Mouse (Mus musculus) layer of hippocampus, adult 18-20 months (tissue): Measurements from ENCODE around the gene Kctd21. TPM values are rescaled to one million over a fixed set of nuclear protein-coding genes. Genes with fewer than 3 reads are reported as not detected.

Source experiments
- DNase-seq, 2 experiments: peaks; one replicate each; pipeline ENCODE4 v3.0.0; 2022; ENCODE audit warnings: low spot score in 2 of 2
- total RNA-seq, 2 experiments: library from RNA; stranded (reverse); gene quantifications; 2 replicates each; pipeline ENCODE4 v1.2.3; 2021

Gene Kctd21
- total RNA-seq, 2 experiments from 2014 or later = 15.0 to 16.0 TPM

GRCm38 (mm10) chr7:97383496-97384132 is 51.5 kb downstream of the Kctd21 start:
- no peak for DNase-seq

GRCm38 (mm10) chr7:97386106-97386805 is 54.1 kb downstream of the Kctd21 start:
- peak; percentile 42 to 65 for DNase-seq

- DNase-seq = peak; percentile 88 to 94
Measured at GRCm38 (mm10) chr7:97386806-97387370, 54.8 kb downstream of the Kctd21 start.

GRCm38 (mm10) chr7:97387561-97388147 is 55.5 kb downstream of the Kctd21 start:
- DNase-seq = no peak

DNA sequence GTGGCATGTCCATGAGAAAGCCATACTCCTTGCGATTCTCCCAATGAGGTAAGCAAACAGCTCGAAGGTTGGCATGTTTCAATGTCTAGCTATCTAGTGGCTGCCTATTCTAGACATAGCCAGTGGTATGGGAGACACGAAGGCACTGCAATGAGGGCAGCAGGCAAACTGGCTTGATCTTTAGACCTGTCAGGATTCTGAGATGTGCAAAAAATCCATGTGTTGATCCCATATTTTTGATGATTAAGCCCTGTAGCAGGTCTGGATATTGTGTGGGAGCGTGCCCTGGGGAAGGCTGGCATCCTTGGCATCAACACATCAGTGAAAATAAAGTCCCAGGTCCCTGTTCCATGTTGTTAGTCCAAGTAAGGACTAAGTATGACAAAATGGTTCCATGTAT is 56.4 kb downstream of the Kctd21 start:
- DNase-seq = no peak

DNA sequence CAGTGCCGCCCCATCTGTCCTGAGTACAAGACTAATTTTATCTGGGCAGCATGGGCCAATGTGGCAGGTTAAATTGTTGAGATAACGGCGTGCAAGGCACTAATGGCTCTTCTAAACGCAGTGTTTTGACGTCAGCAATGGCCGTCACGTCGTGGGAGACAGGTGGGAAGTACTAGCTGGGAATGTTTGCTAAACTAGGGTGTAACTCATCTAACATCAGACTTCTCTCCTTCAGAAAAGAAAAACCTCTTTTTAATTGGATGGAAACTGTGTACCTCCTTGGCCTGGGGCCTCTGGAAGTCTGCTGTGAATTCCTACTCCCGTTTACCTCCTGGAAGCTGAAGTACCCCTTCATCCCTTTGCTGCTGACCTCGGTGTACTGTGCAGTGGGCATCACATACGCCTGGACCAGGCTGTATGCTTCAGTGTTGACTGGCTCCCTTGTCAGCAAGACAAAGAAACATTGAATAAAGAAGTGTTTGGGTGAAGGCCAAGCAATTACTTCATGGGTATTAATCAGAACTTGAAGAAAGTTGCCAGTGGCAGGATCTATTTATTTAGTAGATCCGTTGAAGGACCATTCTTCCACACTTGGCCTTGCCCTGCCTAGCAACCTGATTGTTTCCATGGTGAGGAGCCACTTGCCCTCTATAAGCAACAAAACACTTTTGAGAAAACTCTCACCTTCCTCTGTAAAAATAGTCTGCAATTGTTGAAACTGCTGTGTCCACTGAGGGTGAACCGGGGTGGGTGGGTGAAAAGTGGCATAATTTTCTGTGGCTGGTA is 59.4 kb downstream of the Kctd21 start:
- peak in 1 of 2 experiments; percentile 44 for DNase-seq

GRCm38 (mm10) chr7:97392079-97392445 is 59.9 kb downstream of the Kctd21 start:
- no peak for DNase-seq

- DNase-seq = no peak
Measured at GRCm38 (mm10) chr7:97394375-97394774, 62.2 kb downstream of the Kctd21 start.

DNA sequence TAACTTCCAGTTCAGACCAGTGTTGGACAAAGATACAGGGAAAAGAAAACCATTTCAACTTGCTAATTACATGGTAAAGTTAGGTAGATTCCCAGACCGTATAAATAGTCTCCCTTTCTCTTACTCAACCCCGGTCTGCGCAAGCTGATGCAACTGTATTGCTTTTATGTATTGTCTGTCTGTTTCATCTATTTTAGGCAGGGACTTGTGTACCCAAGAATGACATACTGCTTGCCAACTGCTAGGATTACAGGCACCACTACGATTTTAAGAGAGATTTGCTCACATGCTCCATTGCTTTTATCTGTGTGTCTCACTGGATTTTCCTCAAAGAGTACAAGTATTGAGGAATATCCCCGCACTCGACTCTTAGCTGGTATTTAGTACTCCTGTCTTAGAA is 66.8 kb downstream of the Kctd21 start:
- DNase-seq = peak in 1 of 2 experiments; percentile 46

Other genes with a start within 250 kb of the Kctd21 start
- 10 to 100 TPM; 14.7 to 16.2 TPM for gene Usp35, start 307 bp upstream of the Kctd21 start, total RNA-seq
- gene Alg8, start 39.3 kb downstream of the Kctd21 start, total RNA-seq = 10 to 100 TPM; 10.6 to 10.8 TPM
- 100 to 1,000 TPM; 221 to 224 TPM for gene Ndufc2, start 67.7 kb downstream of the Kctd21 start, total RNA-seq
- 10 to 100 TPM; 41.0 to 47.8 TPM for gene Thrsp, start 85.4 kb downstream of the Kctd21 start, total RNA-seq
- gene Kctd14, start 119.0 kb downstream of the Kctd21 start, total RNA-seq = 1 to 10 TPM; 5.0 to 5.3 TPM
- 10 to 100 TPM; 31.0 to 34.6 TPM for gene Ints4, start 148.6 kb downstream of the Kctd21 start, total RNA-seq
- 10 to 100 TPM; 51.7 to 53.4 TPM for gene Aamdc, start 247.2 kb downstream of the Kctd21 start, total RNA-seq
- 10 to 100 TPM; 48.5 to 50.1 TPM for gene Rsf1, start 247.6 kb downstream of the Kctd21 start, total RNA-seq